Mouse (Mus musculus): ENCODE results near the gene Kcp. TPM values are rescaled to one million over a fixed set of nuclear protein-coding genes. Genes with fewer than 3 reads are reported as not detected.

Gene Kcp
- polyA plus RNA-seq, 1 experiment from 2014 or later: 9.5 TPM

GRCm38 (mm10) chr6:29537221-29537620 is 29.5 kb upstream of the Kcp start:
- Histone ChIP-seq H3K27ac (ENCODE audit: low read depth, low read length) (no peak overlapping the region), H3K9ac (ENCODE audit: low read depth, low read length) (no peak overlapping the region), H3K27me3 (replicated peaks; ENCODE audit: control insufficient read depth, insufficient read depth, low read length) (no peaks in the 10 kb centered on the region), H3K9me3 (ENCODE audit: control insufficient read depth, low read length) (no peaks in the 10 kb centered on the region), H3K4me1 (replicated peaks; ENCODE audit: control insufficient read depth, insufficient read depth, low read length) (no peaks in the 10 kb centered on the region), H3K4me3 (ENCODE audit: low read depth, low read length) (no peak overlapping the region), H3K4me2 (no peak overlapping the region), H3K36me3 (ENCODE audit: control insufficient read depth, insufficient read depth, low read length) (peaks cover 4% of the 10 kb centered on the region; the same call in 1 of the 2 replicates)
- WGBS: 82% methylated on average over 3 of the region's 3 CpGs
- DNase-seq (ENCODE audit: low spot score) (no peak), ATAC-seq (replicated peaks; ENCODE audit: low FRiP score) (no peak)

DNA sequence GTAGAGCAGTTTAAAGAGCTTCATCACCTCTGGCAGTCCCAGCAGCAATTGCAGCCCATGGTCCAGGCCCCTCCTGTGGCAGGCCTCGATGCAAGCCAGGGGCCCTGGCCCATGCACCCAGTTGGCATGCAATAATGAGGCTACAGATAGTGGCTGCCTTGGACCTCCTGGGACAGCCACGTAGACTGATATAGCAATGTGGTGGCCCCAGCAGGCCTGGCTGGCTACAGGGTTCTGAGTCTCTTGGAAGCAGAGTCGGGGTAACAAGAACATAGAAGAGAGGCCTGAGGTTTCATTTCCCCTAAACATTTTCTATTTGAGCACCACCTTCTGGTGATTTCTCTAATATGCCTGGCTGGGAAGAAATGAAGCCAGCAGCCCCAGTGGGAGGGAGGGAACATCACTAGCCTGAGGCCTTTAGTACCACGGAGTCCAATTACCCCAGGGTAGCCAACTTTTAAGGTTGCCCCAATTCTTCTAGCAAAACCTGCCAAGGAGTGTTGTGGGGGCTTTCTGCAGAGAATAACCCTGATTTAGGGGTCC is 29.0 kb upstream of the Kcp start:
- Histone ChIP-seq H3K9ac (ENCODE audit: low read depth, low read length) (no peak overlapping the region), H3K4me1 (replicated peaks; ENCODE audit: control insufficient read depth, insufficient read depth, low read length) (no peaks in the 10 kb centered on the region), H3K4me2 (no peak overlapping the region), H3K36me3 (ENCODE audit: control insufficient read depth, insufficient read depth, low read length) (peaks cover 4% of the 10 kb centered on the region; the same call in 1 of the 2 replicates), H3K9me3 (ENCODE audit: control insufficient read depth, low read length) (no peaks in the 10 kb centered on the region), H3K27me3 (replicated peaks; ENCODE audit: control insufficient read depth, insufficient read depth, low read length) (no peaks in the 10 kb centered on the region), H3K4me3 (ENCODE audit: low read depth, low read length) (no peak overlapping the region), H3K27ac (ENCODE audit: low read depth, low read length) (no peak overlapping the region)
- no peak for DNase-seq (ENCODE audit: low spot score)
- ATAC-seq (replicated peaks; ENCODE audit: low FRiP score): no peak
- WGBS: 67% methylated on average over 4 of the region's 4 CpGs

DNA sequence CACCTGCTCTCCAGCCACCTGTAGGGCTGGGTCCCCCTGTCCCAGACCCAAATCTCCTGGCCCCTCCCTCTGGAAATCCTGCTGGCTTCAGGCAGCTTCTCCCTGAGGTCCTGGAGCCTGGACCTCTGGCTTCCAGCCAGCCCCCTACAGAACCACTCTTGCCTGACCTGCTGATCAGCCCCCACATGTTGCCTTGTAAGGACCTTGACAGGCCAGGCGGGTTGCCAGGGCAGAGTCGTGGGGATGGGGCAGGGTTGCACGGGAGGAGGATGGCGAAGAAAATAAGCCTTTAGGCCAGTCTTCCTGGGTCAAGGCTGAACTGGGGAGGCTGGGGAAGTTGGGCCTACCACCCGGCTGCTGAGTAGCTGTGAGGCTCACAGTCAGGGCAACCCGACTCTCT is 27.6 kb upstream of the Kcp start:
- Histone ChIP-seq H3K27ac (ENCODE audit: low read depth, low read length) (no peak overlapping the region), H3K27me3 (replicated peaks; ENCODE audit: control insufficient read depth, insufficient read depth, low read length) (no peaks in the 10 kb centered on the region; the same call in 1 of the 2 replicates), H3K4me3 (ENCODE audit: low read depth, low read length) (no peak overlapping the region), H3K4me1 (replicated peaks; ENCODE audit: control insufficient read depth, insufficient read depth, low read length) (no peaks in the 10 kb centered on the region), H3K9ac (ENCODE audit: low read depth, low read length) (no peak overlapping the region), H3K9me3 (ENCODE audit: control insufficient read depth, low read length) (no peaks in the 10 kb centered on the region), H3K36me3 (ENCODE audit: control insufficient read depth, insufficient read depth, low read length) (peaks cover 3% of the 10 kb centered on the region; the same call in 1 of the 2 replicates), H3K4me2 (no peak overlapping the region)
- ATAC-seq (replicated peaks; ENCODE audit: low FRiP score): no peak
- 73% methylated on average over 6 of the region's 6 CpGs for WGBS
- no peak for DNase-seq (ENCODE audit: low spot score)

- no peak overlapping the region for H3K9ac ChIP-seq (ENCODE audit: low read depth, low read length)
- H3K4me2 ChIP-seq: peak overlapping the region; percentile 48; the same call in 1 of the 2 replicates
- ATAC-seq (replicated peaks; ENCODE audit: low FRiP score) (no peak), DNase-seq (ENCODE audit: low spot score) (no peak)
- no peaks in the 10 kb centered on the region for H3K36me3 ChIP-seq (ENCODE audit: control insufficient read depth, insufficient read depth, low read length)
- peaks cover 9% of the 10 kb centered on the region for H3K4me1 ChIP-seq (replicated peaks; ENCODE audit: control insufficient read depth, insufficient read depth, low read length)
- WGBS: 54% methylated on average over 4 of the region's 4 CpGs
- no peak overlapping the region for H3K4me3 ChIP-seq (ENCODE audit: low read depth, low read length)
- H3K27ac ChIP-seq (ENCODE audit: low read depth, low read length): no peak overlapping the region
- no peaks in the 10 kb centered on the region for H3K9me3 ChIP-seq (ENCODE audit: control insufficient read depth, low read length)
- peaks cover 38% of the 10 kb centered on the region for H3K27me3 ChIP-seq (replicated peaks; ENCODE audit: control insufficient read depth, insufficient read depth, low read length)
Observed at GRCm38 (mm10) chr6:29530050-29530449, 22.3 kb upstream of the Kcp start.

GRCm38 (mm10) chr6:29529444-29529820 is 21.7 kb upstream of the Kcp start:
- peaks cover 38% of the 10 kb centered on the region for H3K27me3 ChIP-seq (replicated peaks; ENCODE audit: control insufficient read depth, insufficient read depth, low read length)
- 11% methylated on average over 2 of the region's 2 CpGs for WGBS

DNA sequence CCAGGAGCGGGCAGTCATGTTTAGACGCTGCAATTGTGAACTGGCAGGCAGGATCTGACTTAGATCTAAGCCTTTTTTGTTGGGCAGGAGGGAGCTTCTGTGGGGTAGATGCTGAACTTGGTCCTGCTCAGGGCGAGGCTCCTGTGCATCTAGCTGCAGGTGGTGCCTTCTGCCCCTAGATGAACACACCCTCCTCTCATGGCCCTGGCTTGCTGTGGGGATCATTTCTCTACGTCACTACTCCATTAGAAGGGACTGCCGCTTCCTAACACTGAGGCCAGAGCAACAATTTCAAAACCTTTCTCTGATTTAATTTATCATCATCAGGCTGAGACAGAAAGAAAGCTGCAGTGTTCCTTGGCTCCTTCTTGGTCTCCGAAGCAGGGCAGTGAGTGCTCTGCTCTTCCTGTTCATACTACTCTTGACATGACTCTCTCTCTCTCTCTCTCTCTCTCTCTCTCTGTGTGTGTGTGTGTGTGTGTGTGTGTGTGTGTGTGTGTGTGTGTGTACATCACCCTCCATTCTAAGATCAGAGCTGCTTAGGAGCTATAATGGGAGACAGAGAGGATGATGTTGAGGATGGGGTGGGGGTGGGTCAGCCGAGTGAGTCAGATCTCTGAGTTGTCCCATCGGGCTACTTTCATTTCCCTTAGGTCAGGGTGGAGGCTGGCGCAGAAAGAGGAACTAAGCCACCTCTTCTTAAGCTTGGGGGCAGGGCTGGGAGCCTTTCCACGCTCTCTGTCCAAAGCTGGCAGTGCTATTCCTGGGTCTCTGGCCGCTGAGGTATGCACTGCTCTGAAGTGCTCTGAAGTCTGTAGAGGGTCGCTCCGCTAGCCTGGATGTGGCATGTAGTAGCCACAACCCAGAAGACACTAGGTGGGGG is 21.1 kb upstream of the Kcp start:
- Histone ChIP-seq H3K4me1 (replicated peaks; ENCODE audit: control insufficient read depth, insufficient read depth, low read length) (peaks cover 9% of the 10 kb centered on the region), H3K9me3 (ENCODE audit: control insufficient read depth, low read length) (no peaks in the 10 kb centered on the region), H3K27ac (ENCODE audit: low read depth, low read length) (no peak overlapping the region), H3K36me3 (ENCODE audit: control insufficient read depth, insufficient read depth, low read length) (no peaks in the 10 kb centered on the region), H3K4me3 (ENCODE audit: low read depth, low read length) (peak overlapping the region; percentile 30), H3K9ac (ENCODE audit: low read depth, low read length) (0 out of 2 replicates have a peak overlapping the region, but pooled peaks have one; percentile 25), H3K27me3 (replicated peaks; ENCODE audit: control insufficient read depth, insufficient read depth, low read length) (peaks cover 38% of the 10 kb centered on the region), H3K4me2 (peak overlapping the region; percentile 83)
- DNase-seq (ENCODE audit: low spot score): no peak
- 22% methylated on average over 13 of the region's 13 CpGs for WGBS
- no peak for ATAC-seq (replicated peaks; ENCODE audit: low FRiP score)

More at GRCm38 (mm10) chr6:29529444-29529820, 21.7 kb upstream of the Kcp start:
- H3K9me3 ChIP-seq (ENCODE audit: control insufficient read depth, low read length): no peaks in the 10 kb centered on the region
- H3K36me3 ChIP-seq (ENCODE audit: control insufficient read depth, insufficient read depth, low read length): no peaks in the 10 kb centered on the region
- H3K9ac ChIP-seq (ENCODE audit: low read depth, low read length): 0 out of 2 replicates have a peak overlapping the region, but pooled peaks have one; percentile 25
- no peak overlapping the region for H3K27ac ChIP-seq (ENCODE audit: low read depth, low read length)
- peaks cover 9% of the 10 kb centered on the region for H3K4me1 ChIP-seq (replicated peaks; ENCODE audit: control insufficient read depth, insufficient read depth, low read length)
- ATAC-seq (replicated peaks; ENCODE audit: low FRiP score) (no peak), DNase-seq (ENCODE audit: low spot score) (no peak)
- H3K4me2 ChIP-seq: peak overlapping the region; percentile 48
- peak overlapping the region; percentile 30 for H3K4me3 ChIP-seq (ENCODE audit: low read depth, low read length)

GRCm38 (mm10) chr6:29528165-29528505 is 20.4 kb upstream of the Kcp start:
- no peak overlapping the region for H3K9ac ChIP-seq (ENCODE audit: low read depth, low read length)
- H3K9me3 ChIP-seq (ENCODE audit: control insufficient read depth, low read length): no peaks in the 10 kb centered on the region
- ATAC-seq (replicated peaks; ENCODE audit: low FRiP score): no peak
- H3K27me3 ChIP-seq (replicated peaks; ENCODE audit: control insufficient read depth, insufficient read depth, low read length): peaks cover 38% of the 10 kb centered on the region
- no peaks in the 10 kb centered on the region for H3K36me3 ChIP-seq (ENCODE audit: control insufficient read depth, insufficient read depth, low read length)
- H3K4me1 ChIP-seq (replicated peaks; ENCODE audit: control insufficient read depth, insufficient read depth, low read length): peaks cover 12% of the 10 kb centered on the region
- peak overlapping the region; percentile 83 for H3K4me2 ChIP-seq
- WGBS: 14% methylated on average over 8 of the region's 8 CpGs
- no peak overlapping the region for H3K27ac ChIP-seq (ENCODE audit: low read depth, low read length)
- peak overlapping the region; percentile 58 for H3K4me3 ChIP-seq (ENCODE audit: low read depth, low read length)
- DNase-seq (ENCODE audit: low spot score): no peak

DNA sequence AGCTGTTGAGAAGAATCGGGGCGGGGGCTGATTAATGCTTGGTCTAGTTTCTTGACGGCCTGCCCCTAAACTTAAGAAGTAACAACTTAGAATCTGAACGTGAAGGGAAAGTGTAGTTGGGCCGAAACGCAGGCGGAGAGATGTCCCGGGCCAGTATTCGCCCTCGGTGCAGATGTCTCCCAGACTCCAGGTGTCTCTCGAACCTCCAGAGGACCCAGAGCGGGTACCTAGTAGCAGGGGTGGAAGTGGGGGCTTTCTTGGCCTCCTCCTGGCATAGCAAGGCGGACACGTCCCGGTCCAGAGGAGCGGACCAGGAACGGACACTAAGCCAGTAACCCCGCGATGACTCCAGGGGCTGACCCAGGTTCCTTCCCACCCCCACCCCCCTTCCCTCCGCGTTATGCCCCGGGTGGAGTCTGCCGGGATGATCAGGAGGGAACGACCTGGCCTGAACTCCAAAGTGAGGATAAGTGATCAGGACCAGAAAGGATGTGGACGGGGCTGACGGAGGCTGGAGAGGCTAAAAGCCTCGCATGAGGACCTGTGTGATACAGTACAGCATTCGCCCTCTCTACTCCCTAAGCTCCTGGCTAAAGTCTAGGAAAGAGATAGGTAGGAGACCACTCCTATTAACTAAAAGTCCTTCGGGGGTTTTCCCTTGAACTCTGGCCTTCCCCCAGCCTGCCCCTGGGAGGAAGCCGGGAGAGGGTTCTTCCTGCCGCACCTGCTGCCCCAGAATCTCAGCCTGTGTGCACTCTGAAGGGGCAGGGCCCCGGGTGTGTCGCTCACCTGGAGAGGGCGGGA is 19.8 kb upstream of the Kcp start:
- DNase-seq (ENCODE audit: low spot score) (no peak), ATAC-seq (replicated peaks; ENCODE audit: low FRiP score) (no peak)
- Histone ChIP-seq H3K36me3 (ENCODE audit: control insufficient read depth, insufficient read depth, low read length) (no peaks in the 10 kb centered on the region), H3K4me2 (peak overlapping the region; percentile 83), H3K9ac (ENCODE audit: low read depth, low read length) (no peak overlapping the region), H3K27ac (ENCODE audit: low read depth, low read length) (no peak overlapping the region), H3K4me1 (replicated peaks; ENCODE audit: control insufficient read depth, insufficient read depth, low read length) (peaks cover 12% of the 10 kb centered on the region), H3K27me3 (replicated peaks; ENCODE audit: control insufficient read depth, insufficient read depth, low read length) (peaks cover 38% of the 10 kb centered on the region), H3K9me3 (ENCODE audit: control insufficient read depth, low read length) (no peaks in the 10 kb centered on the region), H3K4me3 (ENCODE audit: low read depth, low read length) (peak overlapping the region; percentile 58)
- 5% methylated on average over 34 of the region's 34 CpGs for WGBS

Data from liver, embryonic 11.5 days (tissue).